Mouse (Mus musculus) lung, adult 2 months (tissue): ENCODE data around the gene Plcxd2. TPM values are rescaled to one million over a fixed set of nuclear protein-coding genes. Genes with fewer than 3 reads are reported as not detected.
A peak's percentile ranks its signal among the peaks of the same experiment; 100 is the strongest.

Experiments
- DNase-seq: peaks from one replicate; pipeline ENCODE4 v3.0.0; 2022
- H3K4me1 ChIP-seq: fragments of 200-500 bp; 2 replicates; pipeline ENCODE4 v1.6.1; 2011; ENCODE audit warnings: low read length; ENCODE audit not compliant: control insufficient read depth, insufficient read depth
- H3K4me3 ChIP-seq: fragments of 200-500 bp; replicated peaks from 2 replicates; pipeline ENCODE3; 2011; ENCODE audit warnings: low read depth, mild to moderate bottlenecking, control low read depth, low read length; ENCODE audit errors: extremely low read depth
- CTCF ChIP-seq: fragments of 200-500 bp; IDR thresholded peaks from 2 replicates; pipeline ENCODE4 v1.5.1; 2011; ENCODE audit warnings: mild to moderate bottlenecking, low read length, control low read depth; ENCODE audit not compliant: insufficient read depth
- POLR2A ChIP-seq: fragments of 200-500 bp; IDR thresholded peaks from 2 replicates; pipeline ENCODE4 v1.6.1; 2011; ENCODE audit warnings: low read depth, mild to moderate bottlenecking, control low read depth, low read length, borderline replicate concordance; ENCODE audit errors: extremely low read depth
- WGBS: fragments of 180-500 bp; shearing (Covaris S2); methylation state at CpG from one replicate; pipeline ENCODE4 v1.1.7; 2018; 5-methylcytosine and 5-hydroxymethylcytosine counted together
- polyA plus RNA-seq: library from polyadenylated mRNA; depleted of rRNA; stranded (reverse); fragments of >200 nt; gene quantifications from 2 replicates; pipeline ENCODE4 v1.2.3, GENCODE M21; 2012

The Plcxd2 gene
- polyA plus RNA-seq, 1 experiment: 0.84 TPM

DNA sequence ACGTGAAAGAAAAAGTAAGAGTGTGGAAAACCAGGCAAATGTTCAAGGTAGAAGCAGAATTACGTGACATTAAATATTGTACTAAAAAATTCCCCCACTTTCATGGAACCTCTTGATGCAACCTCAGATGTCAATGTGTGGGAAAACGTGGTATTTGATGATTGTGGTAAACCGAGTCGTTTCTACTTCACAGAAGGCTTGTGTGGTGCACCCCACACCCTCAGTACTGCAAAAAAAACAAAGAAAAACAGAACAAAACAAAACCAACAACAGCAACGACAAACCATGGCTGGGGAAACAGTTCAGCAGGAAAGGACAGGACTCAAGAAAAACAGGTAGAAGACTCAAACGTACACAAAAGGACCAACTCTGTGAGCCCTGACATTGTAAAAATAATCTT is 11.8 kb downstream of the Plcxd2 start:
- Histone ChIP-seq H3K4me3 (no peak overlapping the region), H3K4me1 (no peaks in the 10 kb centered on the region; the same call in 1 of the 2 replicates)
- 73% methylated on average over 7 of the region's 7 CpGs for WGBS
- no peak for DNase-seq
- TF ChIP-seq CTCF: no peak
- no peak for TF ChIP-seq POLR2A

- DNase-seq: no peak
- Histone ChIP-seq H3K4me1 (no peaks in the 10 kb centered on the region), H3K4me3 (no peak overlapping the region)
- 50% methylated on average over 10 of the region's 10 CpGs for WGBS
- no peak for TF ChIP-seq POLR2A
- no peak for TF ChIP-seq CTCF
Measured at GRCm38 (mm10) chr16:45990901-45991676, 18.9 kb downstream of the Plcxd2 start.

DNA sequence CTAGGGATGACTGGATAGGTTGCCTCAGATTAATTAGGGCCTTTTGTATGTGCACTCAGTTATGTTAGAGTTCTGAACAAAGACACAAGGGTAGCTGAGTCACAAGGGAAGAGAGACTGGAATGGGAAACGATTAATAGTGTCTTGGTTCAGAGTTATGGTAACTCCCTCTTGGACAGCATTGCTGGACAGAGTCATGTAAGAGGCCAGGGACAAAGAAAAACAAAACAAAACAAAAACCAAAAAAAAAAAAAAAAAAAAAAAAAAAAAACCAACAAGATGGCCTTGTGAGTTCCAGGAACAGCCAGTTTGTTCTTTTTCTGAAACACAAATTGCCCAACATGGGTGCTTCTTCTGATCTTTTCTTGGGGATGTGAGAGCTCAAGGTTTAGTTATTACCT is 23.8 kb downstream of the Plcxd2 start:
- WGBS: 64% methylated on average over 1 of the region's 1 CpGs
- TF ChIP-seq POLR2A (no peak), CTCF (no peak)

GRCm38 (mm10) chr16:45984610-45985606 is 25.1 kb downstream of the Plcxd2 start:
- Histone ChIP-seq H3K4me1 (no peaks in the 10 kb centered on the region), H3K4me3 (no peak overlapping the region)
- DNase-seq: no peak
- no peak for TF ChIP-seq POLR2A
- no peak for TF ChIP-seq CTCF
- 66% methylated on average over 4 of the region's 4 CpGs for WGBS

More for the DNA sequence above, 23.8 kb downstream of the Plcxd2 start:
- Histone ChIP-seq H3K4me1 (no peaks in the 10 kb centered on the region), H3K4me3 (no peak overlapping the region)
- DNase-seq: no peak

DNA sequence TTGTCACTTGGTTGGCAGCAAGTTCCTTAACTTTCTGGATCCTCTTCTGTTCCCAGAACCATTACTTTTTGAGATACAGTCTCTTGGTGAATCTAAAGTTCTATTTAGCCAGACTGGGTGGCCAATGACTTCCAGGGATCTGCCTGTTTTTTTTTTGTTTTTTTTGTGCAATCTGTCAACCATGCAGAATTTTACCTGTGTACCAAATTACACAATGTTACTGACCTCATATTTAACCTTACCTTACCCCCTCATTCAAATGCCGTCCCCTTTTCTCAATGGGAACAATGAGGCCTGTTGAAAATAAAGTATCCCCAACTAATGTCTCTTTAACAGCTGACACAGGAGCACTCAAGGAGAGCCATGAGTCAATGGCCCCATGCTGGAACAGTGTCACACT is 33.8 kb downstream of the Plcxd2 start:
- WGBS: 96% methylated on average over 1 of the region's 1 CpGs
- TF ChIP-seq POLR2A (no peak), CTCF (no peak)
- Histone ChIP-seq H3K4me3 (no peak overlapping the region), H3K4me1 (no peaks in the 10 kb centered on the region)
- no peak for DNase-seq

GRCm38 (mm10) chr16:45973959-45974686 is 35.9 kb downstream of the Plcxd2 start:
- no peak for DNase-seq
- Histone ChIP-seq H3K4me3 (no peak overlapping the region), H3K4me1 (no peaks in the 10 kb centered on the region)
- peak; percentile 56 for TF ChIP-seq CTCF
- no peak for TF ChIP-seq POLR2A
- WGBS: 60% methylated on average over 9 of the region's 9 CpGs

GRCm38 (mm10) chr16:45970187-45970586 is 39.8 kb downstream of the Plcxd2 start:
- H3K4me3 ChIP-seq: no peak overlapping the region
- 93% methylated on average over 2 of the region's 2 CpGs for WGBS
- no peak for DNase-seq
- H3K4me1 ChIP-seq: peaks cover 8% of the 10 kb centered on the region
- TF ChIP-seq CTCF (no peak), POLR2A (no peak)

DNA sequence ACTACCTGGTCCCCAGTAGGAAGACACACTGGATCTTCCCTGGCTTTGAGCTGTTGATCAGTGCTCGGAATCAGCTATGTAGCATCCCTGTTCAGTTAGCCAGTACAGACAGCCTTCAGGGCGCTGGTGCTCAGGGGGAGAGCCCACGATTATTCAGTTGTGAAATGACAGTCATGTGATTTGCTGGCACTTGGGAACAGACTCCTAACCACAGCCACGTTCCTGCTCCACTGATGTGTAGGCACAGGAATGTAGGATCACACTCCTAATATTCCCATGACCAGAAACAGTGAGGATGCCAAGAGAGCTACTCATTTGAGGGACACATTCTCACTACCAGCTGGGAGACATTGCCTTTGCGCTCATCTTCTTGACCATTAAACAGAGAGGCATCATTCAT is 41.3 kb downstream of the Plcxd2 start:
- DNase-seq: no peak
- peaks cover 8% of the 10 kb centered on the region for H3K4me1 ChIP-seq
- no peak overlapping the region for H3K4me3 ChIP-seq
- 64% methylated on average over 5 of the region's 5 CpGs for WGBS
- TF ChIP-seq POLR2A (no peak), CTCF (no peak)

DNA sequence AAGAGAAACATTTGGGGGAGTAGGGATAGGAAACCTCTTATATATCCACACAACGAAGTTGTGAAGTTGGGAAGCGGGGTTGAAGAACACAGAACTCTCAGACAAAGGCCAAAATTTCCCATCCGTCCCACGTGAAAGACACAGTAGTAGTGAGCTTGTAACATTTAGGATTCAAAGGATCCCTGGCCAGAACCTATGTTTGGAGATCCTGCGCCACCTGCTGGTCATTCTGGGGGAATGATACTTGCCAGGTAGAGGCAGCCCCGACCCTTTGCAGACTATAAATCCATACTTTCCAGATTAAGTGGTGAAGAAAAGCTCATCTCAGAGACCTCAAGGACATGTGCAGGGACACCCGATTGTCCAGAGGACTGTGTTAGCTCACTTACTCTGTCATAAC is 42.5 kb downstream of the Plcxd2 start:
- 8% methylated on average over 7 of the region's 7 CpGs for WGBS
- TF ChIP-seq CTCF: peak; percentile 84
- no peak for TF ChIP-seq POLR2A
- Histone ChIP-seq H3K4me3 (no peak overlapping the region), H3K4me1 (peaks cover 15% of the 10 kb centered on the region)
- DNase-seq: peak; percentile 76
